Mouse (Mus musculus) liver, embryonic 14.5 days (tissue): Measurements from ENCODE around the gene Creb5. TPM values are rescaled to one million over a fixed set of nuclear protein-coding genes. Genes with fewer than 3 reads are reported as not detected.

ENCODE experiments used
- ATAC-seq: fragments of 200-750 bp; cut with Nextera tagmentation; 2 replicates; pipeline ENCODE4 v1.8.0; 2017; ENCODE audit warnings: moderate number of reproducible peaks, mild to moderate bottlenecking, moderate library complexity; ENCODE audit not compliant: insufficient read depth
- DNase-seq, 3 experiments: peaks; one replicate each; pipeline ENCODE4 v3.0.0-alpha.2; 2012 to 2013; ENCODE audit warnings: low read depth in 3 of 3, low spot score in 3 of 3
- H3K27ac ChIP-seq: fragments of 300-500 bp; sonication (generic); 2 replicates; pipeline ENCODE4 v1.5.1; 2014; ENCODE audit warnings: moderate library complexity, mild to moderate bottlenecking, control low read depth, inconsistent platforms
- H3K27me3 ChIP-seq: fragments of 300-500 bp; sonication (generic); 2 replicates; pipeline ENCODE4 v1.6.1; 2014; ENCODE audit warnings: mild to moderate bottlenecking, low read length, moderate library complexity; ENCODE audit not compliant: control insufficient read depth, insufficient read depth
- H3K36me3 ChIP-seq: fragments of 300-500 bp; sonication (generic); replicated peaks from 2 replicates; pipeline ENCODE4 v1.6.1; 2014; ENCODE audit warnings: low read depth; ENCODE audit not compliant: control insufficient read depth, insufficient read depth
- H3K4me1 ChIP-seq, 2 experiments: fragments of 200-500 bp in 1 of 2; fragments of 300-500 bp in 1 of 2; sonication (generic) in 1 of 2; replicated peaks; 2 replicates each; pipeline ENCODE4 v1.6.1; 2012 to 2014; ENCODE audit warnings: antibody characterized with exemption in 1 of 2, inconsistent platforms in 1 of 2, low read length in 1 of 2; ENCODE audit not compliant: control insufficient read depth in 2 of 2, insufficient read depth in 2 of 2
- H3K4me2 ChIP-seq: fragments of 300-500 bp; sonication (generic); 2 replicates; pipeline ENCODE4 v1.6.1; 2014; ENCODE audit warnings: low read depth, mild to moderate bottlenecking, control low read depth, moderate library complexity
- H3K4me3 ChIP-seq, 2 experiments: fragments of 200-500 bp in 1 of 2; fragments of 300-500 bp in 1 of 2; sonication (generic) in 1 of 2; 2 replicates each; pipeline ENCODE4 v1.5.1; 2012 to 2014; ENCODE audit warnings: low read depth in 2 of 2, low read length in 2 of 2, mild to moderate bottlenecking in 2 of 2, control low read depth in 1 of 2, inconsistent platforms in 1 of 2, moderate library complexity in 1 of 2; ENCODE audit not compliant: insufficient read depth in 1 of 2
- H3K9ac ChIP-seq: fragments of 300-500 bp; sonication (generic); replicated peaks from 2 replicates; pipeline ENCODE4 v1.6.1; 2014; ENCODE audit warnings: mild to moderate bottlenecking, control low read depth, moderate library complexity
- H3K9me3 ChIP-seq: fragments of 300-500 bp; sonication (generic); 2 replicates; pipeline ENCODE4 v1.6.1; 2016; ENCODE audit warnings: low read length, mixed read lengths; ENCODE audit not compliant: control insufficient read depth
- CTCF ChIP-seq: IDR thresholded peaks from 2 replicates; pipeline ENCODE4 v1.5.1; 2016; ENCODE audit warnings: antibody characterized with exemption, low read depth, control low read depth
- EP300 ChIP-seq: IDR thresholded peaks from 2 replicates; pipeline ENCODE4 v1.6.1; 2016; ENCODE audit warnings: antibody characterized with exemption, low read depth
- WGBS: fragments of 180-500 bp; shearing (Covaris S2); extraction: QIAGEN DNeasy Blood & Tissue Kit; methylation state at CpG from one replicate; pipeline ENCODE4 v1.1.7; 2014; ENCODE audit not compliant: insufficient replicate concordance; 5-methylcytosine and 5-hydroxymethylcytosine counted together
- polyA plus RNA-seq, 2 experiments: library from polyadenylated mRNA; depleted of rRNA in 1 of 2; stranded (reverse) in 1 of 2; unstranded in 1 of 2; fragments of >200 nt; fragmentation: Nextera tagmentation in 1 of 2; extraction: Ambion mirVana in 1 of 2; gene quantifications; 2 replicates each; pipeline versions ENCODE4 v1.2.1 to v1.2.3; 2012 to 2014

Creb5 gene
- polyA plus RNA-seq, 2 experiments = 0.04 to 0.06 TPM

DNA sequence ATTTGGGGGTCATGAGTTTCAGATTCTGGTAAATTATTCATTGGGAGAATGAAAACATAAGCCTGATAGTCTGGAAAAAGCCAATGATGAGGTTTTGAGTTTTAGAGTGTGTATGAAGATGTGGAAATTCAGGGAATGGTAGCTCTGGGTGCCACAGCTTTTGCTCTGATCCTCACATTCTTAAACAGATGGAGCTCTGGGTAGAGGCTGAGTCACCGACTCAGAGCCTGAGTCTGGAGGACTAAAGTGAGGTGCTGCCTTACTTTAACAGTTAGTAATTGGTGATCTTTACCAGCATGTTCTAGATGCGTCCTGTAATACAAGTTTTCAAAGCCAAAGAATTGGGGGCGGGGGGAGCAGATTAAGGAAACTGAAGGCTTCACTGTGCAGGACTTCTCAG, 454.2 kb downstream of the Creb5 start:
- TF ChIP-seq CTCF (no peak), EP300 (no peak)
- Histone ChIP-seq H3K27me3 (no peaks in the 10 kb centered on the region), H3K9me3 (no peaks in the 10 kb centered on the region), H3K4me2 (no peak overlapping the region), H3K27ac (no peak overlapping the region), H3K4me3 (no peak overlapping the region), H3K4me1 (no peaks in the 10 kb centered on the region), H3K9ac (no peak overlapping the region), H3K36me3 (no peaks in the 10 kb centered on the region)
- no peak for DNase-seq
- no peak for ATAC-seq
- WGBS = 53% methylated on average over 3 of the region's 3 CpGs

Other genes starting within 250 kb of the Creb5 start
- 0.45 and 0.71 TPM in 2 replicates for gene Jazf1, start 218.6 kb upstream of the Creb5 start, polyA plus RNA-seq (2012; rRNA removed)
- gene Jazf1, start 218.6 kb upstream of the Creb5 start, polyA plus RNA-seq (2014; fragmentation: Nextera tagmentation; extraction: Ambion mirVana) = 1.2 and 1.3 TPM in 2 replicates